Mouse (Mus musculus) myocyte (in vitro differentiated cells): Measurements from ENCODE around the gene Havcr1. TPM values are rescaled to one million over a fixed set of nuclear protein-coding genes. Genes with fewer than 3 reads are reported as not detected.
"Not testable (repeated sequence)": the region's sequence is repeated elsewhere in the genome, so short reads cannot be mapped to it uniquely, and the experiment has no call there.

Experiments
- H3K27me3 ChIP-seq: one replicate; pipeline ENCODE4 v1.6.1; 2011; ENCODE audit not compliant: control insufficient read depth, insufficient read depth, insufficient read length
- H3K36me3 ChIP-seq: one replicate; pipeline ENCODE4 v1.6.1; 2011; ENCODE audit not compliant: control insufficient read depth, insufficient read depth
- H3K4me2 ChIP-seq: one replicate; pipeline ENCODE4 v1.6.1; 2011; ENCODE audit warnings: low read depth, control low read depth
- H3K4me3 ChIP-seq: one replicate; pipeline ENCODE4 v1.5.1; 2011; ENCODE audit warnings: mild to moderate bottlenecking, control low read depth, moderate library complexity
- H3K79me2 ChIP-seq: one replicate; pipeline ENCODE4 v1.6.1; 2011; ENCODE audit not compliant: control insufficient read depth, insufficient read depth
- H3ac ChIP-seq: one replicate; pipeline ENCODE4 v1.6.1; 2011; ENCODE audit not compliant: control insufficient read depth, insufficient read length
- CEBPB ChIP-seq: IDR thresholded peaks from 2 replicates; pipeline ENCODE4 v1.6.1; 2011; ENCODE audit warnings: mild to moderate bottlenecking, moderate library complexity; ENCODE audit not compliant: poor library complexity, insufficient read depth, severe bottlenecking
- E2F4 ChIP-seq: IDR thresholded peaks from one replicate; pipeline ENCODE4 v1.6.1; 2011; ENCODE audit warnings: mild to moderate bottlenecking, control low read depth, moderate library complexity; ENCODE audit not compliant: insufficient read depth
- MAX ChIP-seq: IDR thresholded peaks from one replicate; pipeline ENCODE4 v1.6.1; 2011; ENCODE audit warnings: low read depth, mild to moderate bottlenecking, control low read depth
- MYOD1 ChIP-seq, 3 experiments: IDR thresholded peaks; one replicate each; pipeline ENCODE4 v1.6.1; 2011; ENCODE audit warnings: control low read depth in 2 of 3, low read depth in 2 of 3, mild to moderate bottlenecking in 2 of 3, moderate library complexity in 1 of 3; ENCODE audit not compliant: insufficient read length in 2 of 3, control insufficient read depth in 1 of 3
- MYOG ChIP-seq, 3 experiments: IDR thresholded peaks; one replicate each; pipeline ENCODE4 v1.6.1; 2011; ENCODE audit warnings: control low read depth in 2 of 3, low read depth in 2 of 3, mild to moderate bottlenecking in 2 of 3; ENCODE audit not compliant: insufficient read length in 2 of 3, control insufficient read depth in 1 of 3, insufficient read depth in 1 of 3
- POLR2A ChIP-seq: IDR thresholded peaks from one replicate; pipeline ENCODE4 v1.6.1; 2011; ENCODE audit warnings: low read depth, mild to moderate bottlenecking, control low read depth, moderate library complexity; ENCODE audit not compliant: insufficient read length
- POLR2AphosphoS2 ChIP-seq: IDR thresholded peaks from one replicate; pipeline ENCODE4 v1.6.1; 2011; ENCODE audit warnings: low read depth, control low read depth; ENCODE audit not compliant: insufficient read length
- REST ChIP-seq: IDR thresholded peaks from one replicate; pipeline ENCODE4 v1.6.1; 2011; ENCODE audit warnings: mild to moderate bottlenecking, control low read depth, moderate library complexity; ENCODE audit not compliant: insufficient read depth, insufficient read length
- SRF ChIP-seq: IDR thresholded peaks from one replicate; pipeline ENCODE4 v1.6.1; 2011; ENCODE audit warnings: low read depth; ENCODE audit not compliant: control insufficient read depth, insufficient read length
- TCF12 ChIP-seq: IDR thresholded peaks from one replicate; pipeline ENCODE4 v1.6.1; 2011; ENCODE audit warnings: mild to moderate bottlenecking, control low read depth; ENCODE audit not compliant: poor library complexity, insufficient read depth, severe bottlenecking
- TCF3 ChIP-seq: IDR thresholded peaks from one replicate; pipeline ENCODE4 v1.6.1; 2011; ENCODE audit warnings: low read depth, control low read depth; ENCODE audit not compliant: insufficient read length
- USF1 ChIP-seq: IDR thresholded peaks from one replicate; pipeline ENCODE4 v1.6.1; 2011; ENCODE audit warnings: low read depth, mild to moderate bottlenecking, control low read depth, moderate library complexity
- polyA plus RNA-seq: library from polyadenylated mRNA; unstranded; fragments of >200 nt; fragmentation: generic; extraction: Trizol; gene quantifications from one replicate; pipeline ENCODE4 v1.2.1, GENCODE M21; 2012; ENCODE audit warnings: missing spikeins

The Havcr1 gene
- polyA plus RNA-seq, 1 experiment: not detected

GRCm38 (mm10) chr11:46739501-46739900 is 4.6 kb downstream of the Havcr1 start:
- Histone ChIP-seq H3K4me3 (no peak overlapping the region), H3K36me3 (no peaks in the 10 kb centered on the region), H3K4me2 (no peak overlapping the region), H3K79me2 (no peaks in the 10 kb centered on the region), H3K27me3 (no peaks in the 10 kb centered on the region), H3ac (no peak overlapping the region)
- TF ChIP-seq CEBPB (no peak), E2F4 (no peak), SRF (no peak), MYOD1 (IDR thresholded peaks at IDR 0.05; ENCODE audit: control insufficient read depth in 1 of 3, insufficient read length in 2 of 3, low read depth in 2 of 3) (no peak), POLR2AphosphoS2 (no peak)

- no peak for TF ChIP-seq POLR2A
- no peak for TF ChIP-seq MAX
- TF ChIP-seq REST: no peak
- TF ChIP-seq TCF12: no peak
- no peak for TF ChIP-seq USF1
- no peak for TF ChIP-seq E2F4
- TF ChIP-seq TCF3: no peak
- TF ChIP-seq CEBPB: no peak
- H3K36me3 ChIP-seq: no peaks in the 10 kb centered on the region
- no peaks in the 10 kb centered on the region for H3K27me3 ChIP-seq
- no peaks in the 10 kb centered on the region for H3K79me2 ChIP-seq
- no peak overlapping the region for H3ac ChIP-seq
- H3K4me3 ChIP-seq: no peak overlapping the region
- H3K4me2 ChIP-seq: no peak overlapping the region
These were observed 6.0 kb downstream of the Havcr1 start for GRCm38 (mm10) chr11:46740886-46741285.

- H3ac ChIP-seq: no peak overlapping the region
- no peak overlapping the region for H3K4me2 ChIP-seq
- no peak overlapping the region for H3K4me3 ChIP-seq
- TF ChIP-seq MYOG (IDR thresholded peaks at IDR 0.05; ENCODE audit: control insufficient read depth in 1 of 3, insufficient read depth in 1 of 3, insufficient read length in 2 of 3, low read depth in 2 of 3) (no peak), MAX (no peak), E2F4 (no peak), REST (no peak), CEBPB (no peak), MYOD1 (IDR thresholded peaks at IDR 0.05; ENCODE audit: control insufficient read depth in 1 of 3, insufficient read length in 2 of 3, low read depth in 2 of 3) (no peak), TCF12 (no peak), POLR2AphosphoS2 (no peak), USF1 (no peak), POLR2A (no peak), TCF3 (no peak), SRF (no peak)
- no peaks in the 10 kb centered on the region for H3K79me2 ChIP-seq
- no peaks in the 10 kb centered on the region for H3K36me3 ChIP-seq
- no peaks in the 10 kb centered on the region for H3K27me3 ChIP-seq
These were observed 6.8 kb downstream of the Havcr1 start for GRCm38 (mm10) chr11:46741716-46742115.

GRCm38 (mm10) chr11:46747996-46748395 is 13.1 kb downstream of the Havcr1 start:
- Histone ChIP-seq H3ac (no peak overlapping the region), H3K4me3 (no peak overlapping the region), H3K36me3 (no peaks in the 10 kb centered on the region), H3K4me2 (no peak overlapping the region), H3K79me2 (no peaks in the 10 kb centered on the region), H3K27me3 (no peaks in the 10 kb centered on the region)
- TF ChIP-seq POLR2AphosphoS2 (no peak), MYOG (IDR thresholded peaks at IDR 0.05; ENCODE audit: control insufficient read depth in 1 of 3, insufficient read depth in 1 of 3, insufficient read length in 2 of 3, low read depth in 2 of 3) (no peak), TCF12 (no peak), SRF (no peak), REST (no peak), MYOD1 (IDR thresholded peaks at IDR 0.05; ENCODE audit: control insufficient read depth in 1 of 3, insufficient read length in 2 of 3, low read depth in 2 of 3) (no peak), MAX (no peak), USF1 (no peak), POLR2A (no peak), CEBPB (no peak)

- no peaks in the 10 kb centered on the region for H3K79me2 ChIP-seq
- H3K27me3 ChIP-seq: no peaks in the 10 kb centered on the region
- TF ChIP-seq MYOG (IDR thresholded peaks at IDR 0.05; ENCODE audit: control insufficient read depth in 1 of 3, insufficient read depth in 1 of 3, insufficient read length in 2 of 3, low read depth in 2 of 3) (no peak), MYOD1 (IDR thresholded peaks at IDR 0.05; ENCODE audit: control insufficient read depth in 1 of 3, insufficient read length in 2 of 3, low read depth in 2 of 3) (no peak), SRF (no peak)
- no peak overlapping the region for H3K4me2 ChIP-seq
- no peak overlapping the region for H3ac ChIP-seq
- H3K36me3 ChIP-seq: no peaks in the 10 kb centered on the region
- H3K4me3 ChIP-seq: no peak overlapping the region
These were observed 18.8 kb downstream of the Havcr1 start for GRCm38 (mm10) chr11:46753662-46754061.

- no peak overlapping the region for H3K4me3 ChIP-seq
- no peaks in the 10 kb centered on the region for H3K36me3 ChIP-seq
- H3K79me2 ChIP-seq: no peaks in the 10 kb centered on the region
- H3K4me2 ChIP-seq: no peak overlapping the region
- H3ac ChIP-seq: no peak overlapping the region
- no peaks in the 10 kb centered on the region for H3K27me3 ChIP-seq
- TF ChIP-seq POLR2A: no peak
- no peak for TF ChIP-seq E2F4
- no peak for TF ChIP-seq SRF
- no peak for TF ChIP-seq MYOD1 (IDR thresholded peaks at IDR 0.05; ENCODE audit: control insufficient read depth in 1 of 3, insufficient read length in 2 of 3, low read depth in 2 of 3)
- TF ChIP-seq TCF12: no peak
- TF ChIP-seq USF1: no peak
- no peak for TF ChIP-seq MYOG (IDR thresholded peaks at IDR 0.05; ENCODE audit: control insufficient read depth in 1 of 3, insufficient read depth in 1 of 3, insufficient read length in 2 of 3, low read depth in 2 of 3)
These were observed 19.8 kb downstream of the Havcr1 start for GRCm38 (mm10) chr11:46754669-46755068.

- not testable (repeated sequence) for H3K4me3 ChIP-seq, H3K79me2 ChIP-seq, H3K36me3 ChIP-seq, H3ac ChIP-seq, H3K27me3 ChIP-seq, H3K4me2 ChIP-seq
These were observed 20.8 kb downstream of the Havcr1 start for GRCm38 (mm10) chr11:46755714-46756113.
